Mouse (Mus musculus) megakaryocyte, embryonic 14.5 days (primary cell): ENCODE measurements around the gene Cd63.

Experiments used
- FLI1 ChIP-seq: IDR thresholded peaks from 2 replicates; pipeline ENCODE4 v1.6.1; 2012; ENCODE audit warnings: low read length, inconsistent platforms, mixed read lengths
- GATA1 ChIP-seq: IDR thresholded peaks from 3 replicates; pipeline ENCODE4 v1.6.1; 2012; ENCODE audit warnings: mixed read lengths, low read length, inconsistent platforms, borderline replicate concordance

DNA sequence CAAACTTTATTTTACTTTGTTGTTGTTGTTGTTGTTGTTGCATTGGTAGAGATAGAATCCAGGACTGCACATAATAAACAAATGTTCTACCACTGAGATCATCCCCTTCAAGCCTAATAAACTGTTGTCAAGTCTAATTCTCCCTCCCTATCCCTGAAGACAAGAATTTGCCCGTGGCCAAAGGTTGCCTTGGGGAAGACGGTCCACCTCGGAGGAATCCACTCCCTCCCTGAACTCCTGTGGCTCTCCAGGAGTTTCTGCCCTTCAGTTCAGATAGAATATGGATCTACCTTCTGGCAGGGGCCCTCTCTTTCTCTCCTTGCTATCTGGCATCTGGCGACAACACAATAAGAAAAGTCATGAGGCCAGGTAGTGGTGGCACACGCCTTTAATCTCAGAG lies 4.0 kb downstream of the Cd63 start:
- TF ChIP-seq GATA1 (no peak), FLI1 (no peak)
